Mouse (Mus musculus): ENCODE measurements around the gene Myo1d.

- TF ChIP-seq CTCF (IDR thresholded peaks at IDR 0.05; ENCODE audit: low read depth): no peak
- no peak for TF ChIP-seq EP300 (IDR thresholded peaks at IDR 0.05; ENCODE audit: low read depth)
These were observed 273.3 kb downstream of the Myo1d start for GRCm38 (mm10) chr11:80506483-80506882.

Measured in liver, embryonic 14.5 days (tissue).